9 mouse cellular contexts compared by ENCODE assay signal in the genomic region with DNA sequence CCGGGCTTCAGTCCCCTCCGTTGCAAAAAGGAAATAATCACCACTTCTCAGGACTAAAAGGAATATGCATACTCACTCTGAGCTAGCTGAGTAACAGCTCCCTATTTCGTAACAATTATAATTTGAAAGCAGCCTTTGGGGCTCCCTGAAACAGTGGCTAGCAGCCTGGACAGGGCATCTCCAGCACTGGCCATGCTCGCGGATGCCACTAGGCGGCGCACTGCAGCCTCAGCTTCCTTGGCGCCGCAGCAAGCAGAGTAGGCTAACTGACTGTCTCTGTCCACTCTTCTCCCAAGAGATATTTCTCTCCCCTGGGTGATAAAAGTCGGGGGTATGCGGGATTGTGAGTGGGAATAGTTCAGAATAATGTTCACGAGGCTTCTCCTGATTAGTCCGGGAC. TPM values are rescaled to one million over a fixed set of nuclear protein-coding genes. Genes with fewer than 3 reads are reported as not detected.
A peak's percentile ranks its signal among the peaks of the same experiment; 100 is the strongest.
DNase-seq lines count a peak whose midpoint lies in the region; ATAC-seq and TF ChIP-seq lines count a peak whose summit lies in the region.
"Had no signal": no experiment of that assay in that cellular context is flagged by ENCODE, and none has a peak within 500 bp of the region (broad histone marks: within the 10 kb centered on the region; RNA-seq: fewer than 3 reads in every experiment).

No protein-coding gene starts in this region.

- no peak overlapping the region for H3K9ac ChIP-seq in intestine, postnatal 0 days (ENCODE audit: low read depth, low read length)
- no peak overlapping the region for H3K9ac ChIP-seq in intestine, embryonic 15.5 days
- no peak overlapping the region for H3K9ac ChIP-seq in ES-E14 (ENCODE audit: insufficient read depth, low read depth, low read length, poor library complexity, severe bottlenecking)
- no peak overlapping the region for H3K9ac ChIP-seq in midbrain, postnatal 0 days (replicated peaks; ENCODE audit: low read length, poor library complexity, severe bottlenecking)
- H3K9ac ChIP-seq: embryonic facial prominence, embryonic 12.5 days had no signal

- no peak for DNase-seq in ES-E14 (ENCODE audit: low read depth, low spot score)
- peak; percentile 87 to 94 for DNase-seq in cerebellum, adult 18-20 months
- peak; percentile 87 for DNase-seq in gastrocnemius, postnatal 10 days
- peak; percentile 63 to 69 for DNase-seq in layer of hippocampus, postnatal 14 days (ENCODE audit: low spot score in 2 of 2)
- peak; percentile 74 for DNase-seq in midbrain, postnatal 0 days (ENCODE audit: low spot score)
- DNase-seq in thymus, postnatal 0 days (ENCODE audit: low spot score), result peak; percentile 41

- no peak overlapping the region for H3K4me2 ChIP-seq in intestine, postnatal 0 days (replicated peaks; ENCODE audit: low read depth)
- H3K4me2 ChIP-seq in intestine, embryonic 15.5 days (replicated peaks), result no peak overlapping the region
- H3K4me2 ChIP-seq in midbrain, postnatal 0 days (ENCODE audit: low read depth, low read length, poor library complexity, severe bottlenecking), result no peak overlapping the region
- H3K4me2 ChIP-seq: embryonic facial prominence, embryonic 12.5 days had no signal

- in situ Hi-C loops in ES-E14 (cut with MboI; ENCODE audit: low sequenced_read_pairs in 2 of 2, unreplicated experiment in 2 of 2), result no loop called here

- no peaks in the 10 kb centered on the region for H3K9me3 ChIP-seq in intestine, postnatal 0 days (ENCODE audit: control insufficient read depth)
- H3K9me3 ChIP-seq in intestine, embryonic 15.5 days, result no peaks in the 10 kb centered on the region
- H3K9me3 ChIP-seq in ES-E14 (ENCODE audit: control insufficient read depth, insufficient read depth, low read depth, low read length), result no peaks in the 10 kb centered on the region
- no peaks in the 10 kb centered on the region for H3K9me3 ChIP-seq in midbrain, postnatal 0 days (ENCODE audit: low read length)
- H3K9me3 ChIP-seq: embryonic facial prominence, embryonic 12.5 days had no signal

- peaks cover 6% of the 10 kb centered on the region; the same call in 1 of the 2 replicates for H3K4me1 ChIP-seq in intestine, postnatal 0 days (replicated peaks; ENCODE audit: control insufficient read depth, insufficient read depth, low read length)
- peaks cover 15% of the 10 kb centered on the region; the same call in 1 of the 2 replicates for H3K4me1 ChIP-seq in intestine, embryonic 15.5 days (replicated peaks)
- peaks cover 0 to 17% of the 10 kb centered on the region in 2 experiments; a peak in 1 of 4 replicates for H3K4me1 ChIP-seq in ES-E14 (ENCODE audit: control insufficient read depth in 2 of 2, insufficient read depth in 2 of 2, low read length in 2 of 2, poor library complexity in 1 of 2)
- H3K4me1 ChIP-seq in midbrain, postnatal 0 days (ENCODE audit: insufficient read depth, low read length), result peaks cover 10% of the 10 kb centered on the region; the same call in 1 of the 2 replicates

- peaks cover 3% of the 10 kb centered on the region; the same call in 1 of the 2 replicates for H3K27me3 ChIP-seq in intestine, postnatal 0 days (replicated peaks; ENCODE audit: control insufficient read depth, insufficient read depth, low read length)
- 0 out of 2 replicates have a peak, but pooled peaks cover 4% of the 10 kb centered on the region for H3K27me3 ChIP-seq in intestine, embryonic 15.5 days (replicated peaks)
- H3K27me3 ChIP-seq in midbrain, postnatal 0 days (ENCODE audit: insufficient read depth, low read length), result peaks cover 34% of the 10 kb centered on the region

- H3K36me3 ChIP-seq in intestine, postnatal 0 days (ENCODE audit: control insufficient read depth, insufficient read depth), result no peaks in the 10 kb centered on the region
- H3K36me3 ChIP-seq in intestine, embryonic 15.5 days, result no peaks in the 10 kb centered on the region
- H3K36me3 ChIP-seq in ES-E14 (ENCODE audit: control insufficient read depth, insufficient read depth, low read length, poor library complexity, severe bottlenecking), result no peaks in the 10 kb centered on the region
- no peaks in the 10 kb centered on the region for H3K36me3 ChIP-seq in midbrain, postnatal 0 days (ENCODE audit: insufficient read depth, low read length)
- H3K36me3 ChIP-seq: embryonic facial prominence, embryonic 12.5 days had no signal

- no peak for ATAC-seq in intestine, postnatal 0 days
- no peak for ATAC-seq in intestine, embryonic 15.5 days
- ATAC-seq in midbrain, postnatal 0 days (ENCODE audit: low FRiP score), result no peak

- peak; percentile 96 for TF ChIP-seq CTCF in intestine, postnatal 0 days (IDR thresholded peaks at IDR 0.05; ENCODE audit: low read depth)
- peak; percentile 95 for TF ChIP-seq CTCF in midbrain, postnatal 0 days (IDR thresholded peaks at IDR 0.05)

- no peak overlapping the region for H3K27ac ChIP-seq in intestine, postnatal 0 days (ENCODE audit: low read depth, low read length)
- no peak overlapping the region for H3K27ac ChIP-seq in intestine, embryonic 15.5 days
- no peak overlapping the region for H3K27ac ChIP-seq in ES-E14 (ENCODE audit: insufficient read depth, low read depth, low read length, poor library complexity, severe bottlenecking)
- H3K27ac ChIP-seq in midbrain, postnatal 0 days (ENCODE audit: low read depth, low read length), result no peak overlapping the region
- H3K27ac ChIP-seq: embryonic facial prominence, embryonic 12.5 days had no signal

- no peak overlapping the region for H3K4me3 ChIP-seq in intestine, postnatal 0 days (ENCODE audit: low read depth, low read length)
- no peak overlapping the region for H3K4me3 ChIP-seq in intestine, embryonic 15.5 days (replicated peaks)
- H3K4me3 ChIP-seq in ES-E14 (ENCODE audit: insufficient read depth in 1 of 2, low read depth in 1 of 2, low read length in 2 of 2, poor library complexity in 1 of 2, severe bottlenecking in 1 of 2), result no peak overlapping the region
- no peak overlapping the region for H3K4me3 ChIP-seq in midbrain, postnatal 0 days (ENCODE audit: low read depth, low read length)
- H3K4me3 ChIP-seq: embryonic facial prominence, embryonic 12.5 days had no signal

- WGBS in intestine, postnatal 0 days, result 5% methylated on average over 13 of the region's 13 CpGs
- 6% methylated on average over 13 of the region's 13 CpGs for WGBS in intestine, embryonic 15.5 days
- WGBS in midbrain, postnatal 0 days, result 2% methylated on average over 13 of the region's 13 CpGs

TF ChIP-seq in ES-E14, 5 proteins besides CTCF, POLR2A, EP300 and RAD21:
- TF ChIP-seq MAFK (IDR thresholded peaks at IDR 0.05; ENCODE audit: insufficient read depth, low read depth, low read length) (no peak), ZC3H11A (IDR thresholded peaks at IDR 0.05; ENCODE audit: borderline replicate concordance, low read depth, low read length) (peak; percentile 77)

RNA-seq across cellular contexts. Expression of a gene that starts 3.6 kb away (rescaled TPM):
- polyA plus RNA-seq in intestine, postnatal 0 days (2015; fragmentation: Nextera tagmentation; extraction: Ambion mirVana), result 2.5 and 2.6 TPM in 2 replicates
- 4.6 and 5.1 TPM in 2 replicates for polyA plus RNA-seq in intestine, embryonic 15.5 days (2015; fragmentation: Nextera tagmentation; extraction: Ambion mirVana)
- total RNA-seq in ES-E14 (2012; rRNA removed), result 75.5 and 82.0 TPM in 2 replicates
- 10 to 100 TPM; 12.1 to 20.3 TPM for total RNA-seq in gastrocnemius, postnatal 10 days (2021)
- total RNA-seq in layer of hippocampus, postnatal 14 days (2021), result 10 to 100 TPM; 11.9 to 12.6 TPM
- total RNA-seq in midbrain, postnatal 0 days (2014; rRNA removed), result 13.5 and 17.1 TPM in 2 replicates
- 1.1 and 1.3 TPM in 2 replicates for polyA plus RNA-seq in midbrain, postnatal 0 days (2015; fragmentation: Nextera tagmentation; extraction: Ambion mirVana)
- polyA plus RNA-seq in thymus, postnatal 0 days (2015; fragmentation: Nextera tagmentation; extraction: Ambion mirVana), result 0.68 and 0.70 TPM in 2 replicates
